Mouse (Mus musculus): ENCODE measurements around the gene Olfr1199.

Gene Olfr1199

GRCm38 (mm10) chr2:88760369-88760768 is at the start of gene Olfr1199:
Gene Olfr1199, minus strand, starts transcription at chr2:88760469.
- no peak for DNase-seq (ENCODE audit: low read depth, low spot score)

GRCm38 (mm10) chr2:88792736-88793135 is 32.5 kb upstream of the Olfr1199 start, which contains the start of gene Olfr1201:
Gene Olfr1201, plus strand, starts transcription at chr2:88793036.
- no peak for DNase-seq (ENCODE audit: low read depth, low spot score)

GRCm38 (mm10) chr2:88770388-88770787 is 10.1 kb upstream of the Olfr1199 start, which contains the start of gene Olfr1200:
Gene Olfr1200, minus strand, starts transcription at chr2:88770488.
- no peak for DNase-seq (ENCODE audit: low read depth, low spot score)

GRCm38 (mm10) chr2:88751270-88751669 is 9.0 kb downstream of the Olfr1199 start, which contains the start of gene Olfr1198:
Gene Olfr1198, minus strand, starts transcription at chr2:88751370.
- no peak for DNase-seq (ENCODE audit: low read depth, low spot score)

GRCm38 (mm10) chr2:88743379-88743778 is 16.9 kb downstream of the Olfr1199 start:
- DNase-seq (ENCODE audit: low read depth, low spot score), result no peak

- DNase-seq (ENCODE audit: low read depth, low spot score), result no peak
Observed at GRCm38 (mm10) chr2:88732266-88732665, 28.0 kb downstream of the Olfr1199 start, which contains the start of gene Olfr1197. Gene Olfr1197, minus strand, starts transcription at chr2:88732366.

- DNase-seq (ENCODE audit: low read depth, low spot score), result no peak
Observed at GRCm38 (mm10) chr2:88704497-88704896, 55.8 kb downstream of the Olfr1199 start, which contains the start of gene Olfr1196. Gene Olfr1196, minus strand, starts transcription at chr2:88704597.

Measured in WW6 (cell line).